ENCODE assay signal across 8 mouse cellular contexts in the genomic region with DNA sequence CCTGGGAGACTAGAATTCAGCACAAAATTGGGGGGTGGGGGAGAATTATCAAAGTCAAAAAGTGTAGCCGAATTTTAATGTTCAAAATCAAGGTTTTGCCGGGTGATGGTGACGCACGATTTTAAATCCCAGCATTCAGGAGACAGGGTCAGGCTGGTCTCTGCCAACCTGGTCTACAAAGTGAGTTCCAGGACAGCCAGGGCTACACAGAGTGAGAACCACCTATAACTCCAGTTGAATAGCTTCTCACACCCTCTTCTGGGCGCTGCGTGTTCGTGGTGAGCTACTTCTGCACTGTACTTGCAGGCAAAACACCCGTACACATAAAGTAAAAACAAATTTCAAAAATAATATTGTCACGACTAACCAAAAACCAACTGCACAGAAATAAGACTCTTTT. TPM values are rescaled to one million over a fixed set of nuclear protein-coding genes. Genes with fewer than 3 reads are reported as not detected.
DNase-seq lines count a peak whose midpoint lies in the region; ATAC-seq and TF ChIP-seq lines count a peak whose summit lies in the region.

No protein-coding gene starts in this region.

- no peak for TF ChIP-seq CTCF in cerebellum, adult 2 months (IDR thresholded peaks at IDR 0.05; ENCODE audit: borderline replicate concordance, insufficient read depth, low read depth, low read length)
- no peak for TF ChIP-seq CTCF in spleen, adult 2 months (IDR thresholded peaks at IDR 0.05; ENCODE audit: extremely low read depth, insufficient read depth, insufficient read length, insufficient replicate concordance)

- no peaks in the 10 kb centered on the region for H3K27me3 ChIP-seq in cerebellum, adult 2 months (ENCODE audit: control insufficient read depth, insufficient read depth, low read length)
- no peaks in the 10 kb centered on the region for H3K27me3 ChIP-seq in spleen, adult 2 months (ENCODE audit: control insufficient read depth, insufficient read depth, low read length)
- H3K27me3 ChIP-seq in liver, embryonic 12.5 days (replicated peaks): peaks cover 16% of the 10 kb centered on the region

- DNase-seq in cerebellum, adult 2 months: peak; percentile 27 to 31
- DNase-seq in cerebellum, postnatal 4 days (ENCODE audit: low spot score in 2 of 2): no peak
- DNase-seq in spleen, adult 2 months (ENCODE audit: low read depth in 1 of 2, low spot score in 2 of 2): no peak
- no peak for DNase-seq in spleen, postnatal 4 days (ENCODE audit: low spot score in 2 of 2)
- no peak for DNase-seq in urinary bladder, postnatal 25 days (ENCODE audit: low spot score)
- DNase-seq in adrenal gland, postnatal 36 days: no peak

- peak overlapping the region; percentile 89 for H3K9ac ChIP-seq in liver, embryonic 12.5 days

- peaks cover 3% of the 10 kb centered on the region for H3K4me1 ChIP-seq in cerebellum, adult 2 months (ENCODE audit: control insufficient read depth, insufficient read depth, low read length)
- H3K4me1 ChIP-seq in spleen, adult 2 months (ENCODE audit: control insufficient read depth, insufficient read depth, insufficient read length): no peaks in the 10 kb centered on the region; the same call in 1 of the 2 replicates
- H3K4me1 ChIP-seq in liver, embryonic 12.5 days: peaks cover 41% of the 10 kb centered on the region

- TF ChIP-seq POLR2A in cerebellum, adult 2 months (IDR thresholded peaks at IDR 0.05; ENCODE audit: borderline replicate concordance, insufficient read depth, low read length): no peak
- no peak for TF ChIP-seq POLR2A in spleen, adult 2 months (IDR thresholded peaks at IDR 0.05; ENCODE audit: low read depth, low read length)

- no peak overlapping the region for H3K27ac ChIP-seq in cerebellum, adult 2 months (ENCODE audit: insufficient read depth, low read length)
- H3K27ac ChIP-seq in spleen, adult 2 months (ENCODE audit: insufficient read depth, low read length): no peak overlapping the region
- no peak overlapping the region for H3K27ac ChIP-seq in liver, embryonic 12.5 days

- H3K4me2 ChIP-seq in liver, embryonic 12.5 days: peak overlapping the region; percentile 79

- 12% methylated on average over 9 of the region's 9 CpGs for WGBS in cerebellum, adult 2 months
- WGBS in spleen, adult 2 months: 13% methylated on average over 9 of the region's 9 CpGs
- 16% methylated on average over 9 of the region's 9 CpGs for WGBS in liver, embryonic 12.5 days (ENCODE audit: insufficient replicate concordance)

- no peak for ATAC-seq in liver, embryonic 12.5 days
- ATAC-seq in frontal cortex, adult (ENCODE audit: low TSS enrichment): no peak

- H3K9me3 ChIP-seq in liver, embryonic 12.5 days (replicated peaks): no peaks in the 10 kb centered on the region

- H3K36me3 ChIP-seq in spleen, adult 2 months (ENCODE audit: control insufficient read depth, insufficient read depth, low read length): no peaks in the 10 kb centered on the region
- peaks cover 21% of the 10 kb centered on the region for H3K36me3 ChIP-seq in liver, embryonic 12.5 days

- peak overlapping the region; percentile 80 for H3K4me3 ChIP-seq in cerebellum, adult 2 months (replicated peaks; ENCODE audit: insufficient read depth, low read depth, low read length)
- peak overlapping the region; percentile 85; the same call in 1 of the 2 replicates for H3K4me3 ChIP-seq in spleen, adult 2 months (ENCODE audit: extremely low read depth, insufficient read depth, insufficient read length)
- peak overlapping the region; percentile 94 for H3K4me3 ChIP-seq in liver, embryonic 12.5 days

RNA-seq across cellular contexts. Expression of a gene that starts 0.5 kb away (rescaled TPM):
- 7.4 and 8.0 TPM in 2 replicates for polyA plus RNA-seq in cerebellum, adult 2 months (2012; rRNA removed)
- 1.00 and 1.3 TPM in 2 replicates for polyA plus RNA-seq in spleen, adult 2 months (2012; rRNA removed)
- 6.9 and 7.1 TPM in 2 replicates for polyA plus RNA-seq in liver, embryonic 12.5 days (2016; fragmentation: Nextera tagmentation; extraction: Ambion mirVana)
- total RNA-seq in adrenal gland, postnatal 36 days (2021): 10 to 100 TPM; 16.8 to 21.9 TPM

RNA-seq across cellular contexts. Expression of a gene that starts 24.5 kb away (rescaled TPM):
- polyA plus RNA-seq in cerebellum, adult 2 months (2012; rRNA removed): not detected in 2 replicates
- not detected in 2 replicates for polyA plus RNA-seq in spleen, adult 2 months (2012; rRNA removed)
- not detected in 2 replicates for polyA plus RNA-seq in liver, embryonic 12.5 days (2016; fragmentation: Nextera tagmentation; extraction: Ambion mirVana)
- total RNA-seq in adrenal gland, postnatal 36 days (2021): not detected

RNA-seq across cellular contexts. Expression of a gene that starts 39.1 kb away (rescaled TPM):
- polyA plus RNA-seq in cerebellum, adult 2 months (2012; rRNA removed): 80.5 and 87.8 TPM in 2 replicates
- polyA plus RNA-seq in spleen, adult 2 months (2012; rRNA removed): 33.3 and 39.3 TPM in 2 replicates
- polyA plus RNA-seq in liver, embryonic 12.5 days (2016; fragmentation: Nextera tagmentation; extraction: Ambion mirVana): 84.7 and 87.5 TPM in 2 replicates
- total RNA-seq in adrenal gland, postnatal 36 days (2021): 10 to 100 TPM; 68.5 to 80.8 TPM

RNA-seq across cellular contexts. Expression of a gene that starts 49.4 kb away (rescaled TPM):
- 11.2 and 11.3 TPM in 2 replicates for polyA plus RNA-seq in cerebellum, adult 2 months (2012; rRNA removed)
- polyA plus RNA-seq in spleen, adult 2 months (2012; rRNA removed): 3.8 and 4.9 TPM in 2 replicates
- polyA plus RNA-seq in liver, embryonic 12.5 days (2016; fragmentation: Nextera tagmentation; extraction: Ambion mirVana): 16.8 and 17.7 TPM in 2 replicates
- 10 to 100 TPM; 20.4 to 34.9 TPM for total RNA-seq in adrenal gland, postnatal 36 days (2021)

Comparison
In these comparisons a context has a peak if more than half of its experiments do, and no peak if none do; other contexts are left out.
1. DNase-seq: peak in cerebellum, adult 2 months (2 of 2); none in cerebellum, postnatal 4 days (0 of 2), spleen, adult 2 months (0 of 2), spleen, postnatal 4 days (0 of 2), urinary bladder, postnatal 25 days (single experiment) and adrenal gland, postnatal 36 days (0 of 2).
2. Peak in every context shown above with its lines, with median percentiles within 50 percentile points of each other: H3K4me3 ChIP-seq.